In genomic region chr2:172940799-172941163, GRCm38 (mm10) we compare ENCODE assay signal across 9 mouse cellular contexts. TPM values are rescaled to one million over a fixed set of nuclear protein-coding genes. Genes with fewer than 3 reads are reported as not detected.
A peak's percentile ranks its signal among the peaks of the same experiment; 100 is the strongest.
DNase-seq lines count a peak whose midpoint lies in the region; ATAC-seq and TF ChIP-seq lines count a peak whose summit lies in the region.
"Had no signal": no experiment of that assay in that cellular context is flagged by ENCODE, and none has a peak within 500 bp of the region (broad histone marks: within the 10 kb centered on the region; RNA-seq: fewer than 3 reads in every experiment).

No protein-coding gene starts in this region.

- peak overlapping the region; percentile 79 for H3K4me3 ChIP-seq in heart, embryonic 11.5 days (ENCODE audit: low read depth, low read length)
- peak overlapping the region; percentile 64 for H3K4me3 ChIP-seq in thymus, adult 2 months (ENCODE audit: control insufficient read depth, insufficient read depth, low read length)
- peak overlapping the region; percentile 55 for H3K4me3 ChIP-seq in liver, embryonic 11.5 days (ENCODE audit: low read depth, low read length)
- H3K4me3 ChIP-seq in stomach, postnatal 0 days (ENCODE audit: low read depth, low read length) = peak overlapping the region; percentile 56
- H3K4me3 ChIP-seq: myocyte had no signal

- H3K27me3 ChIP-seq in heart, embryonic 11.5 days (ENCODE audit: control insufficient read depth, insufficient read depth, low read length) = peaks cover 53% of the 10 kb centered on the region
- H3K27me3 ChIP-seq in thymus, adult 2 months (ENCODE audit: control insufficient read depth, insufficient read depth, low read length) = no peaks in the 10 kb centered on the region
- H3K27me3 ChIP-seq in liver, embryonic 11.5 days (replicated peaks; ENCODE audit: control insufficient read depth, insufficient read depth, low read length) = peaks cover 78% of the 10 kb centered on the region
- H3K27me3 ChIP-seq in stomach, postnatal 0 days (ENCODE audit: control insufficient read depth, insufficient read depth, low read length) = no peaks in the 10 kb centered on the region

- H3K9ac ChIP-seq in heart, embryonic 11.5 days (ENCODE audit: low read depth, low read length) = peak overlapping the region; percentile 90; the same call in 1 of the 2 replicates
- no peak overlapping the region; the same call in 1 of the 2 replicates for H3K9ac ChIP-seq in liver, embryonic 11.5 days (ENCODE audit: low read depth, low read length)
- H3K9ac ChIP-seq in stomach, postnatal 0 days (ENCODE audit: low read length) = no peak overlapping the region

- no peak for TF ChIP-seq POLR2A in thymus, adult 2 months (IDR thresholded peaks at IDR 0.05; ENCODE audit: control insufficient read depth, extremely low read depth, insufficient read depth, low read length, poor library complexity)

- ATAC-seq in heart, embryonic 11.5 days (replicated peaks; ENCODE audit: insufficient number of reproducible peaks, low FRiP score, low TSS enrichment) = 0 out of 2 replicates have a peak, but pooled peaks have one; percentile 5
- ATAC-seq in liver, embryonic 11.5 days (replicated peaks; ENCODE audit: low FRiP score) = no peak
- peak; percentile 0; the same call in 1 of the 2 replicates for ATAC-seq in stomach, postnatal 0 days (ENCODE audit: low FRiP score, low TSS enrichment)

- no peaks in the 10 kb centered on the region for H3K9me3 ChIP-seq in heart, embryonic 11.5 days (replicated peaks; ENCODE audit: control insufficient read depth, low read length)
- H3K9me3 ChIP-seq in liver, embryonic 11.5 days (ENCODE audit: control insufficient read depth, low read length) = no peaks in the 10 kb centered on the region
- H3K9me3 ChIP-seq in stomach, postnatal 0 days (ENCODE audit: control insufficient read depth, low read length) = no peaks in the 10 kb centered on the region

- no peak for TF ChIP-seq CTCF in thymus, adult 2 months (IDR thresholded peaks at IDR 0.05; ENCODE audit: borderline replicate concordance, control insufficient read depth, extremely low read depth, insufficient read depth, low read length, poor library complexity)
- no peak for TF ChIP-seq CTCF in stomach, postnatal 0 days (IDR thresholded peaks at IDR 0.05; ENCODE audit: low read depth)

- H3K27ac ChIP-seq in heart, embryonic 11.5 days (ENCODE audit: low read depth, low read length) = peak overlapping the region; percentile 90; the same call in 1 of the 2 replicates
- H3K27ac ChIP-seq in thymus, adult 2 months (ENCODE audit: control insufficient read depth, insufficient read depth, low read length) = no peak overlapping the region
- no peak overlapping the region for H3K27ac ChIP-seq in liver, embryonic 11.5 days (ENCODE audit: low read depth, low read length)
- no peak overlapping the region; the same call in 1 of the 2 replicates for H3K27ac ChIP-seq in stomach, postnatal 0 days (replicated peaks)

- no peak for TF ChIP-seq EP300 in stomach, postnatal 0 days (optimal IDR thresholded peaks at IDR 0.05)

- 0% methylated on average over 12 of the region's 13 CpGs for WGBS in heart, embryonic 11.5 days (ENCODE audit: insufficient replicate concordance)
- WGBS in thymus, adult 2 months = 20% methylated on average over 13 of the region's 13 CpGs
- WGBS in liver, embryonic 11.5 days = 3% methylated on average over 13 of the region's 13 CpGs
- WGBS in stomach, postnatal 0 days = 1% methylated on average over 13 of the region's 13 CpGs

- peaks cover 12% of the 10 kb centered on the region; the same call in 1 of the 2 replicates for H3K4me1 ChIP-seq in heart, embryonic 11.5 days (ENCODE audit: control insufficient read depth, insufficient read depth, low read length)
- peaks cover 44% of the 10 kb centered on the region for H3K4me1 ChIP-seq in thymus, adult 2 months (replicated peaks; ENCODE audit: control insufficient read depth, insufficient read depth, low read length)
- H3K4me1 ChIP-seq in liver, embryonic 11.5 days (replicated peaks; ENCODE audit: control insufficient read depth, insufficient read depth, low read length) = peaks cover 9% of the 10 kb centered on the region
- H3K4me1 ChIP-seq in stomach, postnatal 0 days (replicated peaks; ENCODE audit: control insufficient read depth, insufficient read depth) = peaks cover 5% of the 10 kb centered on the region; the same call in 1 of the 2 replicates

- H3K4me2 ChIP-seq in heart, embryonic 11.5 days = peak overlapping the region; percentile 90
- H3K4me2 ChIP-seq in liver, embryonic 11.5 days = peak overlapping the region; percentile 81
- H3K4me2 ChIP-seq in stomach, postnatal 0 days (replicated peaks; ENCODE audit: low read depth) = peak overlapping the region; percentile 92

- H3K36me3 ChIP-seq in heart, embryonic 11.5 days (ENCODE audit: control insufficient read depth, insufficient read depth, low read length) = no peaks in the 10 kb centered on the region
- no peaks in the 10 kb centered on the region for H3K36me3 ChIP-seq in thymus, adult 2 months (ENCODE audit: control insufficient read depth, insufficient read depth, low read length)
- H3K36me3 ChIP-seq in liver, embryonic 11.5 days (ENCODE audit: control insufficient read depth, insufficient read depth, low read length) = no peaks in the 10 kb centered on the region
- no peaks in the 10 kb centered on the region for H3K36me3 ChIP-seq in stomach, postnatal 0 days (ENCODE audit: control insufficient read depth, insufficient read depth, low read length)

- no peak for DNase-seq in heart, adult 8-10 months (ENCODE audit: low spot score)
- no peak for DNase-seq in thymus, adult 2 months
- DNase-seq in thymus, postnatal 0 days (ENCODE audit: low spot score) = no peak
- no peak for DNase-seq in liver, embryonic 11.5 days (ENCODE audit: low spot score)
- DNase-seq in stomach, postnatal 0 days (ENCODE audit: low spot score) = no peak
- no peak for DNase-seq in adrenal gland, postnatal 25 days
- no peak for DNase-seq in ovary, adult 18-20 months (ENCODE audit: low spot score)

RNA-seq across cellular contexts. Expression of gene Bmp7, which starts 0.7 kb away (rescaled TPM):
- 66.2 and 81.8 TPM in 2 replicates for polyA plus RNA-seq in heart, embryonic 11.5 days (2014; fragmentation: Nextera tagmentation; extraction: Ambion mirVana)
- 1 to 10 TPM in 1 of 4 experiments, under 1 TPM in 3; 0.59 to 1.4 (median 0.74) TPM for total RNA-seq in heart, adult 8-10 months (2022)
- 25.3 and 26.5 TPM in 2 replicates for polyA plus RNA-seq in thymus, adult 2 months (2012; rRNA removed)
- polyA plus RNA-seq in thymus, postnatal 0 days (2015; fragmentation: Nextera tagmentation; extraction: Ambion mirVana) = 7.7 and 8.1 TPM in 2 replicates
- polyA plus RNA-seq in liver, embryonic 11.5 days (2014; fragmentation: Nextera tagmentation; extraction: Ambion mirVana) = 7.9 and 9.1 TPM in 2 replicates
- 8.2 and 8.9 TPM in 2 replicates for polyA plus RNA-seq in stomach, postnatal 0 days (2015; fragmentation: Nextera tagmentation; extraction: Ambion mirVana)
- total RNA-seq in adrenal gland, postnatal 25 days (2021) = 23.6 and 27.4 TPM in 2 replicates
- polyA plus RNA-seq: myocyte had no signal

RNA-seq across cellular contexts. Expression of gene Spo11, which starts 36.7 kb away (rescaled TPM):
- polyA plus RNA-seq in heart, embryonic 11.5 days (2014; fragmentation: Nextera tagmentation; extraction: Ambion mirVana) = 0.17 and 0.19 TPM in 2 replicates
- not detected for total RNA-seq in heart, adult 8-10 months (2022)
- polyA plus RNA-seq in thymus, adult 2 months (2012; rRNA removed) = 101 and 126 TPM in 2 replicates
- polyA plus RNA-seq in thymus, postnatal 0 days (2015; fragmentation: Nextera tagmentation; extraction: Ambion mirVana) = 66.2 and 75.4 TPM in 2 replicates
- polyA plus RNA-seq in liver, embryonic 11.5 days (2014; fragmentation: Nextera tagmentation; extraction: Ambion mirVana) = 0.13 TPM in 1 of 2 replicates, not detected in the other
- 0.02 TPM in 2 replicates for polyA plus RNA-seq in stomach, postnatal 0 days (2015; fragmentation: Nextera tagmentation; extraction: Ambion mirVana)
- total RNA-seq in adrenal gland, postnatal 25 days (2021) = not detected in 2 replicates
- polyA plus RNA-seq: myocyte had no signal

RNA-seq across cellular contexts. Expression of gene Rae1, which starts 59.1 kb away (rescaled TPM):
- polyA plus RNA-seq in heart, embryonic 11.5 days (2014; fragmentation: Nextera tagmentation; extraction: Ambion mirVana) = 114 and 118 TPM in 2 replicates
- 10 to 100 TPM; 20.2 to 24.8 (median 23.0) TPM for total RNA-seq in heart, adult 8-10 months (2022)
- polyA plus RNA-seq in thymus, adult 2 months (2012; rRNA removed) = 111 and 122 TPM in 2 replicates
- 138 and 142 TPM in 2 replicates for polyA plus RNA-seq in thymus, postnatal 0 days (2015; fragmentation: Nextera tagmentation; extraction: Ambion mirVana)
- polyA plus RNA-seq in liver, embryonic 11.5 days (2014; fragmentation: Nextera tagmentation; extraction: Ambion mirVana) = 172 and 181 TPM in 2 replicates
- polyA plus RNA-seq in stomach, postnatal 0 days (2015; fragmentation: Nextera tagmentation; extraction: Ambion mirVana) = 66.8 and 68.7 TPM in 2 replicates
- total RNA-seq in adrenal gland, postnatal 25 days (2021) = 65.9 and 80.5 TPM in 2 replicates

Comparison
In these comparisons a context has a peak if more than half of its experiments do, and no peak if none do; other contexts are left out.
1. RNA of gene Spo11, which starts 36.7 kb away (polyA plus RNA-seq): 101 to 126 TPM in thymus, adult 2 months and 66.2 to 75.4 TPM in thymus, postnatal 0 days; 0.17 to 0.19 TPM in heart, embryonic 11.5 days, 0.02 TPM in stomach, postnatal 0 days and 0.13 TPM in liver, embryonic 11.5 days; every median in the first group is over 10 times any median in the second.
2. Peak in every context shown above with its lines, with median percentiles within 50 percentile points of each other: H3K4me2 ChIP-seq and H3K4me3 ChIP-seq.